Comparison of ENCODE assay signal across 9 mouse cellular contexts in the genomic region with DNA sequence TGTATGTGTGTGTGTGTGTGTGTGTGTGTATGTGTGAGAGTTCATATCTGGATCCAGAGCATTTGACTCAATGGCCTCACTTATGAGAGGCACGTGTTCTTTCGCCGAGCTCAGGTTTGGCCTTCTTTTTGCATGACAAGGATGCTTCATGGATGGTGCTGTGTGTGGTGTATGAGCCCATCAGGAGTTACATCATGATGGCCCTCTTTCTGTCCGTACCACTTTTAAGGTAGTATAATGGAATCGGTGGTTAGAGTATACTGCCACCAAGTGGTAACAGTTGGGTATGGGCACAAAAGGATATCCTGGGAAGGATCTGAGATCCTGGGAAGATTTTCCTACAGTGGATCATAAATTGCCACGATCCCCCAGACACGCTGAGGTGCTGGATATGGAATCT. TPM values are rescaled to one million over a fixed set of nuclear protein-coding genes. Genes with fewer than 3 reads are reported as not detected.
DNase-seq lines count a peak whose midpoint lies in the region; ATAC-seq and TF ChIP-seq lines count a peak whose summit lies in the region.
"Had no signal": no experiment of that assay in that cellular context is flagged by ENCODE, and none has a peak within 500 bp of the region (broad histone marks: within the 10 kb centered on the region; RNA-seq: fewer than 3 reads in every experiment).

No protein-coding gene starts in this region.

- 14% methylated on average over 7 of the region's 7 CpGs for whole genome bisulfite sequencing in thymus, adult 2 months
- 15% methylated on average over 7 of the region's 7 CpGs for WGBS in forebrain, embryonic 12.5 days
- WGBS in hindbrain, embryonic 14.5 days, result 15% methylated on average over 7 of the region's 7 CpGs
- WGBS in midbrain, embryonic 10.5 days, result 20% methylated on average over 7 of the region's 7 CpGs

- no peak overlapping the region for H3K27ac ChIP-seq in thymus, adult 2 months (ENCODE audit: control insufficient read depth, insufficient read depth, low read length)
- H3K27ac ChIP-seq in forebrain, embryonic 12.5 days, result no peak overlapping the region
- H3K27ac ChIP-seq in hindbrain, embryonic 14.5 days, result no peak overlapping the region
- H3K27ac ChIP-seq in midbrain, embryonic 10.5 days (replicated peaks), result no peak overlapping the region
- H3K27ac ChIP-seq: neural tube, embryonic 12.5 days had no signal

- DNase-seq in thymus, adult 2 months, result peak; percentile 24
- DNase-seq in thymus, adult 18-20 months, result no peak
- peak; percentile 11 for DNase-seq in c-Kit-positive CD71-positive TER-119-negative erythroid progenitor cells, embryonic 14.5 days (ENCODE audit: low read depth)
- peak; percentile 81 for DNase-seq in hindbrain, embryonic 14.5 days (ENCODE audit: low spot score)
- DNase-seq in left cerebral cortex, adult 18-20 months (ENCODE audit: low spot score in 2 of 2), result peak; percentile 62 to 66
- DNase-seq in midbrain, embryonic 10.5 days (ENCODE audit: low spot score), result peak; percentile 49
- peak; percentile 39 for DNase-seq in telencephalon, adult 2 months (ENCODE audit: low read depth, low spot score)

- no peak overlapping the region for H3K9ac ChIP-seq in forebrain, embryonic 12.5 days
- H3K9ac ChIP-seq in hindbrain, embryonic 14.5 days, result no peak overlapping the region
- H3K9ac ChIP-seq: neural tube, embryonic 12.5 days had no signal

- no peaks in the 10 kb centered on the region for H3K36me3 ChIP-seq in thymus, adult 2 months (ENCODE audit: control insufficient read depth, insufficient read depth, low read length)
- no peaks in the 10 kb centered on the region for H3K36me3 ChIP-seq in forebrain, embryonic 12.5 days (replicated peaks)
- H3K36me3 ChIP-seq in hindbrain, embryonic 14.5 days (replicated peaks; ENCODE audit: control insufficient read depth, insufficient read depth), result no peaks in the 10 kb centered on the region
- no peaks in the 10 kb centered on the region for H3K36me3 ChIP-seq in midbrain, embryonic 10.5 days
- H3K36me3 ChIP-seq: neural tube, embryonic 12.5 days had no signal

- TF ChIP-seq POLR2A in thymus, adult 2 months (IDR thresholded peaks at IDR 0.05; ENCODE audit: control insufficient read depth, extremely low read depth, insufficient read depth, low read length, poor library complexity), result no peak

- no peak for TF ChIP-seq CTCF in thymus, adult 2 months (IDR thresholded peaks at IDR 0.05; ENCODE audit: borderline replicate concordance, control insufficient read depth, extremely low read depth, insufficient read depth, low read length, poor library complexity)

- peak; percentile 55; the same call in 1 of the 2 replicates for ATAC-seq in forebrain, embryonic 12.5 days (ENCODE audit: low FRiP score)
- ATAC-seq in hindbrain, embryonic 14.5 days (ENCODE audit: low FRiP score), result no peak; the same call in 1 of the 2 replicates

- H3K9me3 ChIP-seq in forebrain, embryonic 12.5 days, result no peaks in the 10 kb centered on the region
- H3K9me3 ChIP-seq in hindbrain, embryonic 14.5 days (ENCODE audit: control insufficient read depth, low read length), result no peaks in the 10 kb centered on the region
- H3K9me3 ChIP-seq in midbrain, embryonic 10.5 days (replicated peaks), result no peaks in the 10 kb centered on the region
- H3K9me3 ChIP-seq: neural tube, embryonic 12.5 days had no signal

- H3K4me3 ChIP-seq in thymus, adult 2 months (ENCODE audit: control insufficient read depth, insufficient read depth, low read length), result no peak overlapping the region
- no peak overlapping the region for H3K4me3 ChIP-seq in forebrain, embryonic 12.5 days (replicated peaks)
- H3K4me3 ChIP-seq in hindbrain, embryonic 14.5 days (replicated peaks; ENCODE audit: low read length), result no peak overlapping the region
- H3K4me3 ChIP-seq in midbrain, embryonic 10.5 days, result no peak overlapping the region
- H3K4me3 ChIP-seq: neural tube, embryonic 12.5 days had no signal

- no peaks in the 10 kb centered on the region for H3K4me1 ChIP-seq in thymus, adult 2 months (replicated peaks; ENCODE audit: control insufficient read depth, insufficient read depth, low read length)
- H3K4me1 ChIP-seq in forebrain, embryonic 12.5 days, result no peaks in the 10 kb centered on the region
- H3K4me1 ChIP-seq in hindbrain, embryonic 14.5 days (replicated peaks; ENCODE audit: control insufficient read depth, insufficient read depth, low read length), result no peaks in the 10 kb centered on the region
- no peaks in the 10 kb centered on the region for H3K4me1 ChIP-seq in midbrain, embryonic 10.5 days
- H3K4me1 ChIP-seq: neural tube, embryonic 12.5 days had no signal

- no peaks in the 10 kb centered on the region for H3K27me3 ChIP-seq in thymus, adult 2 months (ENCODE audit: control insufficient read depth, insufficient read depth, low read length)
- no peaks in the 10 kb centered on the region for H3K27me3 ChIP-seq in forebrain, embryonic 12.5 days
- no peaks in the 10 kb centered on the region for H3K27me3 ChIP-seq in hindbrain, embryonic 14.5 days (ENCODE audit: control insufficient read depth, insufficient read depth, low read length)
- H3K27me3 ChIP-seq in midbrain, embryonic 10.5 days (ENCODE audit: low read depth, poor library complexity, severe bottlenecking), result no peaks in the 10 kb centered on the region
- H3K27me3 ChIP-seq: neural tube, embryonic 12.5 days had no signal

- no peak overlapping the region for H3K4me2 ChIP-seq in forebrain, embryonic 12.5 days
- H3K4me2 ChIP-seq in hindbrain, embryonic 14.5 days (replicated peaks), result no peak overlapping the region
- H3K4me2 ChIP-seq: neural tube, embryonic 12.5 days had no signal

RNA-seq across cellular contexts. Expression of a gene that starts 8.1 kb away (rescaled TPM):
- 5.3 and 7.7 TPM in 2 replicates for polyA plus RNA-seq in thymus, adult 2 months (2012; rRNA removed)
- 57.8 and 57.9 TPM in 2 replicates for polyA plus RNA-seq in forebrain, embryonic 12.5 days (2016; fragmentation: Nextera tagmentation; extraction: Ambion mirVana)
- polyA plus RNA-seq in hindbrain, embryonic 14.5 days (2014; fragmentation: Nextera tagmentation; extraction: Ambion mirVana), result 5.7 and 7.7 TPM in 2 replicates
- total RNA-seq in left cerebral cortex, adult 18-20 months (2021), result 1 to 10 TPM in 1 of 2 experiments, under 1 TPM in 1; 0.51 to 1.1 TPM
- 75.6 and 83.6 TPM in 2 replicates for polyA plus RNA-seq in midbrain, embryonic 10.5 days (2016; fragmentation: Nextera tagmentation; extraction: Ambion mirVana)

RNA-seq across cellular contexts. Expression of a gene that starts 58.9 kb away (rescaled TPM):
- 435 and 445 TPM in 2 replicates for polyA plus RNA-seq in thymus, adult 2 months (2012; rRNA removed)
- 64.7 and 66.7 TPM in 2 replicates for polyA plus RNA-seq in forebrain, embryonic 12.5 days (2016; fragmentation: Nextera tagmentation; extraction: Ambion mirVana)
- 46.6 and 48.2 TPM in 2 replicates for polyA plus RNA-seq in hindbrain, embryonic 14.5 days (2014; fragmentation: Nextera tagmentation; extraction: Ambion mirVana)
- 10 to 100 TPM; 56.1 to 61.6 TPM for total RNA-seq in left cerebral cortex, adult 18-20 months (2021)
- polyA plus RNA-seq in midbrain, embryonic 10.5 days (2016; fragmentation: Nextera tagmentation; extraction: Ambion mirVana), result 29.0 and 38.6 TPM in 2 replicates

Comparison
In these comparisons a context has a peak if more than half of its experiments do, and no peak if none do; other contexts are left out.
1. DNase-seq: peak in thymus, adult 2 months (single experiment), c-Kit-positive CD71-positive TER-119-negative erythroid progenitor cells, embryonic 14.5 days (single experiment), hindbrain, embryonic 14.5 days (single experiment), left cerebral cortex, adult 18-20 months (2 of 2), midbrain, embryonic 10.5 days (single experiment) and telencephalon, adult 2 months (single experiment); none in thymus, adult 18-20 months (0 of 2).